Mouse (Mus musculus) lung, adult 2 months (tissue): ENCODE measurements around the gene Grem2. TPM values are rescaled to one million over a fixed set of nuclear protein-coding genes. Genes with fewer than 3 reads are reported as not detected.

ENCODE experiments used
- DNase-seq: peaks from one replicate; pipeline ENCODE4 v3.0.0; 2022
- H3K4me1 ChIP-seq: fragments of 200-500 bp; 2 replicates; pipeline ENCODE4 v1.6.1; 2011; ENCODE audit warnings: low read length; ENCODE audit not compliant: control insufficient read depth, insufficient read depth
- H3K4me3 ChIP-seq: fragments of 200-500 bp; replicated peaks from 2 replicates; pipeline ENCODE3; 2011; ENCODE audit warnings: low read depth, mild to moderate bottlenecking, control low read depth, low read length; ENCODE audit errors: extremely low read depth
- CTCF ChIP-seq: fragments of 200-500 bp; IDR thresholded peaks from 2 replicates; pipeline ENCODE4 v1.5.1; 2011; ENCODE audit warnings: mild to moderate bottlenecking, low read length, control low read depth; ENCODE audit not compliant: insufficient read depth
- POLR2A ChIP-seq: fragments of 200-500 bp; IDR thresholded peaks from 2 replicates; pipeline ENCODE4 v1.6.1; 2011; ENCODE audit warnings: low read depth, mild to moderate bottlenecking, control low read depth, low read length, borderline replicate concordance; ENCODE audit errors: extremely low read depth
- WGBS: fragments of 180-500 bp; shearing (Covaris S2); methylation state at CpG from one replicate; pipeline ENCODE4 v1.1.7; 2018; 5-methylcytosine and 5-hydroxymethylcytosine counted together
- polyA plus RNA-seq: library from polyadenylated mRNA; depleted of rRNA; stranded (reverse); fragments of >200 nt; gene quantifications from 2 replicates; pipeline ENCODE4 v1.2.3, GENCODE M21; 2012

Gene Grem2
- polyA plus RNA-seq, 1 experiment = 33.3 TPM

DNA sequence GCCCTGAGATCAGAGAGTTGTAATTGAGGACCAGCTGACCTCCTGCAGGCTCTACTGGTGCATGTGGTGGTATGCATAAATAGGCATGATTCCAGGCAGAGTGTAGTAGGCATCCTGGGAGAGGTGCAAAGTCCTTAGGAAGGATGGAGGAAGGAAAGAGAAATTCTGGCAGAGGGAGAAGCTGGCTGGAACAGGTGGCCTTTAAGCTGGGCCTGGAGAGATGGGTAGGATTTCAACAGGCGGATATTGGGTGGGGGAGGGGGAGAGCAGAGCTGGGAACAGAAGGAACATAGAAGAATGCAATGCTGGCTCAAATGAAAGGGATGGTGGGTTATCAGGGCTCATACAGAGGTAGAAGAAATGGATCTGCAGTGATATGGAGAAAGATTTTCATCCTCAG, 18.9 kb downstream of the Grem2 start:
- H3K4me1 ChIP-seq = peaks cover 4% of the 10 kb centered on the region
- no peak overlapping the region for H3K4me3 ChIP-seq
- DNase-seq = no peak
- 67% methylated on average over 1 of the region's 1 CpGs for WGBS
- TF ChIP-seq POLR2A = no peak
- no peak for TF ChIP-seq CTCF

- TF ChIP-seq POLR2A (no peak), CTCF (no peak)
- DNase-seq = no peak
- no peak overlapping the region for H3K4me3 ChIP-seq
- H3K4me1 ChIP-seq = no peaks in the 10 kb centered on the region
- WGBS = 84% methylated on average over 7 of the region's 7 CpGs
Measured at GRCm38 (mm10) chr1:174892471-174892870, 29.1 kb downstream of the Grem2 start.

GRCm38 (mm10) chr1:174888684-174889405, 32.8 kb downstream of the Grem2 start:
- WGBS = 70% methylated on average over 14 of the region's 14 CpGs
- no peak for TF ChIP-seq POLR2A
- TF ChIP-seq CTCF = no peak
- no peak for DNase-seq
- Histone ChIP-seq H3K4me3 (no peak overlapping the region), H3K4me1 (no peaks in the 10 kb centered on the region)

DNA sequence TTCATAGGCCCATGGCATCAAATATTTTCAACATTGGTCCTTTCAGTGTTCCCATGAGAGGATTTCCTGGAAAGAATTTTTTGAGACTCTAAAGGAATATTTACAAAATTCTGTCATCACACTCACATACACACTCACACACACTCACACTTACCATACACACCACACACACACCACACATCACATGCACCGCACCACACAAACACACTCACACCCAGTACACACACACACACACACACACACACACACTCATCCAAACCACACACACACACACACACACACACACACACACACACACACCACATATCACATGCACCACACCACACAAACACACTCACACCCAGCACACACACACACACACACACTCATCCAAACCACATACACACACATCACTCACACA, 33.5 kb downstream of the Grem2 start:
- Histone ChIP-seq H3K4me1 (no peaks in the 10 kb centered on the region), H3K4me3 (no peak overlapping the region)
- WGBS = 77% methylated on average over 1 of the region's 1 CpGs
- no peak for DNase-seq
- no peak for TF ChIP-seq CTCF
- TF ChIP-seq POLR2A = no peak

DNA sequence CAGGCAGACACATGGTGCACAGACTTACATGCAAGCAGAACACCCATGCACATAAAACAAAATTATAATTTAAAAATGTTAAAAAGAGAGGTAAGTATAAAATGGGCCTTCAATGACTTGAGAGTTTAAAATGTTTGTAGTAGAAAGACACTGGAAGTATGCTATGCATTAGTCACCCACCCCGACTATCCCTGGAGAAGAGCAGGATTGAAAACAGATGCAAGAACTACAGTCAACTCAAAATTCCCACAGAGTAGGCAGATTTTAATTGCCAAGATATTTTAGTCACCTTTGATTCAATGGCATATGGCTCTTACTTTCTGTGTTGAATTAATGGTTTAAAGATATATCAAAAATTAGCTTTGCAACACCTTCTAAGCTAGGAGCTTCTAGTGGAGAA, 39.1 kb downstream of the Grem2 start:
- no peaks in the 10 kb centered on the region for H3K4me1 ChIP-seq
- DNase-seq = no peak
- 73% methylated on average over 1 of the region's 1 CpGs for WGBS
- TF ChIP-seq CTCF = no peak
- no peak for TF ChIP-seq POLR2A
- H3K4me3 ChIP-seq = no peak overlapping the region

DNA sequence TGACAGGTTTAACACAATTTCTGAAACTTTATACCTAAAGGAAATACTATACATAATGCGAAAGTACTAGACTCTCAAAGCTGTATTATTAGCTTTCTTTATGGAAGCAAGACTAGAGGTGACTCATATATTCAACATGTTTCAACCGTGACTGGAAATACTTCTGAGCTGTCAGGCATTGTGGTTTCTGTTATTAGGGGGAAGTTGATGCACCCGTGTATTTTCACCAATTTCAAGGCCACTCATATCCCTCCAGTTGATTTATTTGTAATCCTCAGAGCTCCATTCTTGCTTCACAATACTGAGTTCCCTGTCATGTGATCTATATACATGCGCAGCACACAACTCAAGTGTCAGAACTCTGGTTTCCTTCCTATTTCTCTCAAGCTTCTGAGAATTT, 46.4 kb downstream of the Grem2 start:
- Histone ChIP-seq H3K4me1 (no peaks in the 10 kb centered on the region), H3K4me3 (no peak overlapping the region)
- WGBS = 64% methylated on average over 4 of the region's 4 CpGs
- no peak for DNase-seq
- TF ChIP-seq CTCF (no peak), POLR2A (no peak)

GRCm38 (mm10) chr1:174860407-174861118, 61.1 kb downstream of the Grem2 start:
- WGBS = 64% methylated on average over 10 of the region's 10 CpGs
- no peak for DNase-seq
- no peak for TF ChIP-seq POLR2A
- TF ChIP-seq CTCF = no peak

DNA sequence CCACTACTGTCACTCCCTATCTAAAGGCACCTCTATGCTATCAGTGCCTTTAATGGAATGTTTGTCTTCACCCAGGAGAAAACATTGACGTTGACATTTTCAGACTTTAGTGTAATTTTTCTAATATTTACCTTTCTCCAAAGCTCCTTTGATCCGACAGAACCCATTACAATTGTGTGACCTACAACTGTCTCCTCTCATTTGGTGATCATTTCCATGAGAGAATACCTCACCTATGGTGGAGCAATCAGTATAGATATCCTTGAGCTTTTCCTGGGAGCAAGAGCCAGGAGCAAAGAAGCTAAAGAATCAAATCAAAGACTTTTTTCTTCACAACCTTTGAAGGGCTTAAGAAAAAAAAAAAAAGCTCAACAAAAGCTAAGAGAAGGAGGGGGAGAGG, 65.4 kb downstream of the Grem2 start:
- Histone ChIP-seq H3K4me1 (no peaks in the 10 kb centered on the region), H3K4me3 (no peak overlapping the region)
- TF ChIP-seq CTCF (no peak), POLR2A (no peak)
- no peak for DNase-seq
- 39% methylated on average over 2 of the region's 2 CpGs for WGBS

More at GRCm38 (mm10) chr1:174860407-174861118, 61.1 kb downstream of the Grem2 start:
- Histone ChIP-seq H3K4me1 (no peaks in the 10 kb centered on the region), H3K4me3 (no peak overlapping the region)

- TF ChIP-seq POLR2A (no peak), CTCF (no peak)
- no peak for DNase-seq
- 79% methylated on average over 6 of the region's 6 CpGs for WGBS
- H3K4me3 ChIP-seq = no peak overlapping the region
- H3K4me1 ChIP-seq = no peaks in the 10 kb centered on the region
Measured at GRCm38 (mm10) chr1:174844786-174845185, 76.8 kb downstream of the Grem2 start.

GRCm38 (mm10) chr1:174836861-174837260, 84.8 kb downstream of the Grem2 start:
- WGBS = 93% methylated on average over 23 of the region's 23 CpGs
- TF ChIP-seq POLR2A = no peak
- TF ChIP-seq CTCF = no peak
- no peaks in the 10 kb centered on the region for H3K4me1 ChIP-seq

DNA sequence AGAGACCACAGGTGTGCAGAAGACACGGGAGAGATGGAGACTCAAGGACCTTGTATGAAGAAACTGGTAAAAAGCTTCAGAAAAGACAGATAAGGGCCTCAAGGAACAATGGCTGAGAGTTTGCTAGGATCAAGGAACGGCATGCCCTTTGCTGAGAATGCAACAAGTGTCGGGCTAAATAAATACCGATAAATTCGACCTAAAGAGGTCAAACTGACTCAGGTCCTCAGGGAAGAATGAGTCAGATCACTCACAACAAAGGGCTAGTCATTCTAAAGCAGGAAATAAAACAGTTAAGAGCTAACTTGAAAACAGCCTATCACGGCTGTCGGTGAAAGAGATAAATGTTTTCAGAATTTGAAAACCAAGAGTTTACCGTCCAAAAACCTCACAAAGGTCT, 95.1 kb downstream of the Grem2 start:
- no peak for DNase-seq
- no peaks in the 10 kb centered on the region; the same call in 1 of the 2 replicates for H3K4me1 ChIP-seq
- no peak for TF ChIP-seq POLR2A
- no peak for TF ChIP-seq CTCF
- 25% methylated on average over 8 of the region's 8 CpGs for WGBS
- no peak overlapping the region for H3K4me3 ChIP-seq

More at GRCm38 (mm10) chr1:174836861-174837260, 84.8 kb downstream of the Grem2 start:
- DNase-seq = no peak
- no peak overlapping the region for H3K4me3 ChIP-seq
